Mouse (Mus musculus) gastrocnemius, postnatal 4 days (tissue): ENCODE measurements at regions not wholly inside any gene's neighbourhood (a gene's known extent, or its start where the extent isn't known, plus 50 kb on each side); places are given as distances from the start of the nearest gene placed in this dataset.

ENCODE experiments used
- DNase-seq, 2 experiments: peaks; one replicate each; pipeline ENCODE4 v3.0.0; 2021 to 2022; ENCODE audit warnings: low spot score in 2 of 2, mixed read lengths in 2 of 2

GRCm38 (mm10) chr4:87401316-87402172 is 171.3 kb upstream of the Slc24a2 start:
- peak in 1 of 2 experiments; percentile 24 for DNase-seq

- no peak for DNase-seq
Measured at GRCm38 (mm10) chr4:87386835-87387234, 156.6 kb upstream of the Slc24a2 start.

- DNase-seq = no peak
Measured at GRCm38 (mm10) chr4:87386271-87386670, 156.0 kb upstream of the Slc24a2 start.

GRCm38 (mm10) chr4:87385221-87385739 is 155.0 kb upstream of the Slc24a2 start:
- no peak for DNase-seq

- no peak for DNase-seq
Measured at GRCm38 (mm10) chr4:87384469-87385044, 154.3 kb upstream of the Slc24a2 start.

- no peak for DNase-seq
Measured at GRCm38 (mm10) chr4:87380716-87381115, 150.4 kb upstream of the Slc24a2 start.

GRCm38 (mm10) chr4:87379516-87380173 is 149.4 kb upstream of the Slc24a2 start:
- no peak for DNase-seq

- no peak for DNase-seq
Measured at GRCm38 (mm10) chr4:87371960-87372359, 141.7 kb upstream of the Slc24a2 start.

- peak in 1 of 2 experiments; percentile 11 for DNase-seq
Measured at GRCm38 (mm10) chr4:87369626-87370234, 139.5 kb upstream of the Slc24a2 start.

- peak in 1 of 2 experiments; percentile 48 for DNase-seq
Measured at GRCm38 (mm10) chr4:87368413-87369160, 138.3 kb upstream of the Slc24a2 start.

GRCm38 (mm10) chr4:87367732-87368412 is 137.6 kb upstream of the Slc24a2 start:
- peak; percentile 76 to 77 for DNase-seq

- no peak for DNase-seq
Measured at GRCm38 (mm10) chr4:87362201-87362600, 131.9 kb upstream of the Slc24a2 start.

GRCm38 (mm10) chr4:87359483-87359882 is 129.2 kb upstream of the Slc24a2 start:
- peak in 1 of 2 experiments; percentile 12 for DNase-seq

GRCm38 (mm10) chr4:87359004-87359403 is 128.7 kb upstream of the Slc24a2 start:
- DNase-seq = no peak

GRCm38 (mm10) chr4:87332968-87333367 is 102.7 kb upstream of the Slc24a2 start:
- DNase-seq = no peak

GRCm38 (mm10) chr4:87329136-87329535 is 98.9 kb upstream of the Slc24a2 start:
- DNase-seq = no peak

- no peak for DNase-seq
Measured at GRCm38 (mm10) chr4:87321726-87322349, 91.6 kb upstream of the Slc24a2 start.

GRCm38 (mm10) chr4:87298129-87298528 is 67.9 kb upstream of the Slc24a2 start:
- no peak for DNase-seq

GRCm38 (mm10) chr4:87294538-87294937 is 64.3 kb upstream of the Slc24a2 start:
- no peak for DNase-seq
